Mouse (Mus musculus) cerebellum, adult 8-10 months (tissue): ENCODE data around the gene Cmas.
A peak's percentile ranks its signal among the peaks of the same experiment; 100 is the strongest.

Experiments
- DNase-seq: peaks from one replicate; pipeline ENCODE4 v3.0.0; 2022

Cmas gene

GRCm38 (mm10) chr6:142795087-142795486 is 38.6 kb downstream of the Cmas start:
- no peak for DNase-seq

- DNase-seq: no peak
Observed at GRCm38 (mm10) chr6:142795655-142796441, 39.4 kb downstream of the Cmas start.

- DNase-seq: no peak
Observed at GRCm38 (mm10) chr6:142797996-142798395, 41.5 kb downstream of the Cmas start.

GRCm38 (mm10) chr6:142798837-142799236 is 42.4 kb downstream of the Cmas start:
- DNase-seq: no peak

GRCm38 (mm10) chr6:142799704-142800374 is 43.4 kb downstream of the Cmas start:
- no peak for DNase-seq

GRCm38 (mm10) chr6:142801687-142802086 is 45.2 kb downstream of the Cmas start:
- no peak for DNase-seq

- no peak for DNase-seq
Observed at GRCm38 (mm10) chr6:142802617-142803525, 46.4 kb downstream of the Cmas start.

- no peak for DNase-seq
Observed at GRCm38 (mm10) chr6:142804402-142804801, 47.9 kb downstream of the Cmas start, which contains the start of gene Sult6b2. TSS of gene Sult6b2 (minus strand) at chr6:142804502.

GRCm38 (mm10) chr6:142806326-142806725 is 49.8 kb downstream of the Cmas start:
- no peak for DNase-seq

- no peak for DNase-seq
Observed at GRCm38 (mm10) chr6:142809373-142810098, 53.0 kb downstream of the Cmas start.

- DNase-seq: no peak
Observed at GRCm38 (mm10) chr6:142810239-142810638, 53.8 kb downstream of the Cmas start.

- no peak for DNase-seq
Observed at GRCm38 (mm10) chr6:142812969-142813368, 56.5 kb downstream of the Cmas start.

- DNase-seq: no peak
Observed at GRCm38 (mm10) chr6:142814011-142814410, 57.5 kb downstream of the Cmas start.

- DNase-seq: peak; percentile 84
Observed at GRCm38 (mm10) chr6:142814495-142814921, 58.0 kb downstream of the Cmas start.

GRCm38 (mm10) chr6:142815513-142815912 is 59.0 kb downstream of the Cmas start:
- no peak for DNase-seq

GRCm38 (mm10) chr6:142818306-142818705 is 61.8 kb downstream of the Cmas start:
- no peak for DNase-seq

- no peak for DNase-seq
Observed at GRCm38 (mm10) chr6:142823008-142823787, 66.7 kb downstream of the Cmas start.
